Mouse (Mus musculus) testis, adult 2 months (tissue): Measurements from ENCODE around the gene Baz1b. TPM values are rescaled to one million over a fixed set of nuclear protein-coding genes. Genes with fewer than 3 reads are reported as not detected.
A peak's percentile ranks its signal among the peaks of the same experiment; 100 is the strongest.

ENCODE experiments used
- H3K27ac ChIP-seq: fragments of 200-500 bp; 2 replicates; pipeline ENCODE4 v1.5.1; 2012; ENCODE audit warnings: low read depth, low read length; ENCODE audit not compliant: control insufficient read depth, insufficient read depth
- H3K27me3 ChIP-seq: fragments of 200-500 bp; 2 replicates; pipeline ENCODE4 v1.6.1; 2012; ENCODE audit warnings: mild to moderate bottlenecking, low read length, moderate library complexity; ENCODE audit not compliant: control insufficient read depth, insufficient read depth
- H3K36me3 ChIP-seq: fragments of 200-500 bp; 2 replicates; pipeline ENCODE4 v1.6.1; 2012; ENCODE audit warnings: mild to moderate bottlenecking, low read length; ENCODE audit not compliant: control insufficient read depth, insufficient read depth
- H3K4me1 ChIP-seq: fragments of 200-500 bp; 2 replicates; pipeline ENCODE4 v1.6.1; 2012; ENCODE audit warnings: low read length; ENCODE audit not compliant: control insufficient read depth, insufficient read depth
- H3K4me3 ChIP-seq: fragments of 200-500 bp; 2 replicates; pipeline ENCODE4 v1.5.1; 2012; ENCODE audit warnings: low read depth, mild to moderate bottlenecking, low read length, moderate library complexity, mixed read lengths; ENCODE audit not compliant: control insufficient read depth
- CTCF ChIP-seq: fragments of 200-500 bp; IDR thresholded peaks from 2 replicates; pipeline ENCODE4 v1.5.1; 2012; ENCODE audit warnings: low read depth, mild to moderate bottlenecking, inconsistent platforms, low read length, moderate library complexity; ENCODE audit not compliant: control insufficient read depth, insufficient read depth, insufficient replicate concordance
- POLR2A ChIP-seq: fragments of 200-500 bp; IDR thresholded peaks from 2 replicates; pipeline ENCODE4 v1.6.1; 2012; ENCODE audit warnings: low read depth, mild to moderate bottlenecking, inconsistent platforms, low read length, moderate library complexity; ENCODE audit not compliant: control insufficient read depth
- polyA plus RNA-seq: library from polyadenylated mRNA; depleted of rRNA; stranded (reverse); fragments of >200 nt; gene quantifications from 2 replicates; pipeline ENCODE4 v1.2.3, GENCODE M21; 2012

Baz1b gene
- polyA plus RNA-seq, 1 experiment, result 7.7 TPM

DNA sequence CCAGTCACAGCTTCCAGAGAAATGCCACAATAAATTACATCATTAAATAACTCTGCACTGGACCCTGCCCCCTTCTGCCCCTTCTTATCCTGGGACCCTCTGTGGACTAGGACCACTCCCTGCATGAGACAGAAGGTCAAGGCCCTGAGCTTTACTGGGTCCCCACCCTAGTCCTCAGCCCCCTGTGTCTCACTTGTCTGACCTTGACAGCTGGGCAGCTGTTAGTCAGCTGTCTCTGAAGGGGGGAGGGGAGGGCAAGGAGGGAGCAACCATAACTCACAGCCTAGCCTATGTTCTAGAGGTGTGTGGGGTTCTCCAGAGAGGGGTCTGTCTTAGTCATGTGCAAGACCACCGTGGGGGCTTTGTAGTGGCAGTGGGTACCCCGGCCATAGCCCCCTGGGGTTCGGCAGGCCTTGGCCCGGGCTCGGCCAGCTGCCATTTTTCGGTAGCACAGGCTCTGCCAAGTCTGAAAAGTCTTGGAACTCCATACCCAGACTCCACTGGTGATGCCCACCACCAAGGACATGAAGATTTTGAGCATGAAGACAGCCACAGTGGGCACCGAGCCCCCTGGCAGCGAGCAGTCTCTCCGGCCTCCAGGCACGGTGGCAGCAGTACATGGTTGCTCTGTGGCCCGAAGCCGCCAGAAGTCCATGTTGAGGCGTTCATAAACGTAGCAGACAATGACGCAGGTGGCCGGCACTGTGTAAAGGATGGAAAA lies 62.1 kb downstream of the Baz1b start:
- no peak overlapping the region for H3K27ac ChIP-seq
- TF ChIP-seq POLR2A (no peak), CTCF (no peak)
- peak overlapping the region; percentile 16; the same call in 1 of the 2 replicates for H3K4me3 ChIP-seq
- H3K4me1 ChIP-seq, result peaks cover 23% of the 10 kb centered on the region
- H3K36me3 ChIP-seq, result peaks cover 1% of the 10 kb centered on the region; the same call in 1 of the 2 replicates
- no peaks in the 10 kb centered on the region for H3K27me3 ChIP-seq

GRCm38 (mm10) chr5:135250186-135251078 lies 63.4 kb downstream of the Baz1b start:
- no peak overlapping the region for H3K27ac ChIP-seq
- H3K27me3 ChIP-seq, result no peaks in the 10 kb centered on the region
- TF ChIP-seq CTCF, result no peak
- TF ChIP-seq POLR2A, result no peak
- H3K4me3 ChIP-seq, result peak overlapping the region; percentile 89
- peaks cover 1% of the 10 kb centered on the region; the same call in 1 of the 2 replicates for H3K36me3 ChIP-seq
- peaks cover 25% of the 10 kb centered on the region for H3K4me1 ChIP-seq

- peak within 1 kb of the TSS; percentile 89 for H3K4me3 ChIP-seq
- no peaks in the 10 kb centered on the region for H3K27me3 ChIP-seq
- TF ChIP-seq CTCF (no peak), POLR2A (peak; percentile 38)
- peaks cover 25% of the 10 kb centered on the region for H3K4me1 ChIP-seq
- H3K27ac ChIP-seq, result peak within 1 kb of the TSS; percentile 58
- no peaks in the 10 kb centered on the region for H3K36me3 ChIP-seq
These were observed 64.0 kb downstream of the Baz1b start, which contains the start of gene Fzd9 for GRCm38 (mm10) chr5:135251079-135251454. TSS of gene Fzd9 (minus strand) at chr5:135251230.

GRCm38 (mm10) chr5:135253741-135254401 lies 66.8 kb downstream of the Baz1b start:
- no peak overlapping the region for H3K4me3 ChIP-seq
- no peaks in the 10 kb centered on the region for H3K36me3 ChIP-seq
- no peaks in the 10 kb centered on the region for H3K27me3 ChIP-seq
- no peak overlapping the region for H3K27ac ChIP-seq
- H3K4me1 ChIP-seq, result peaks cover 27% of the 10 kb centered on the region
- TF ChIP-seq POLR2A, result no peak
- TF ChIP-seq CTCF, result no peak

- H3K27ac ChIP-seq, result no peak overlapping the region
- peaks cover 9% of the 10 kb centered on the region for H3K4me1 ChIP-seq
- TF ChIP-seq POLR2A, result no peak
- TF ChIP-seq CTCF, result no peak
These were observed 69.1 kb downstream of the Baz1b start for GRCm38 (mm10) chr5:135256166-135256565.

GRCm38 (mm10) chr5:135257559-135257958 lies 70.5 kb downstream of the Baz1b start:
- H3K4me1 ChIP-seq, result peaks cover 6% of the 10 kb centered on the region
- H3K4me3 ChIP-seq, result peak overlapping the region; percentile 77
- TF ChIP-seq CTCF, result peak; percentile 86; the same call in 1 of the 2 replicates
- TF ChIP-seq POLR2A, result no peak; the same call in 1 of the 2 replicates
- no peaks in the 10 kb centered on the region for H3K27me3 ChIP-seq
- no peak overlapping the region for H3K27ac ChIP-seq
- no peaks in the 10 kb centered on the region for H3K36me3 ChIP-seq

More at GRCm38 (mm10) chr5:135256166-135256565, 69.1 kb downstream of the Baz1b start:
- Histone ChIP-seq H3K27me3 (no peaks in the 10 kb centered on the region), H3K4me3 (no peak overlapping the region), H3K36me3 (no peaks in the 10 kb centered on the region)
